25 mouse cellular contexts compared by ENCODE assay signal in genomic region chr4:44942237-44942636, GRCm38 (mm10). TPM values are rescaled to one million over a fixed set of nuclear protein-coding genes. Genes with fewer than 3 reads are reported as not detected.
DNase-seq lines count a peak whose midpoint lies in the region; ATAC-seq and TF ChIP-seq lines count a peak whose summit lies in the region.
"Had no signal": no experiment of that assay in that cellular context is flagged by ENCODE, and none has a peak within 500 bp of the region (broad histone marks: within the 10 kb centered on the region; RNA-seq: fewer than 3 reads in every experiment).

No protein-coding gene starts in this region.

- H3K9me3 ChIP-seq in liver, embryonic 14.5 days (ENCODE audit: control insufficient read depth, low read length), result no peaks in the 10 kb centered on the region
- H3K9me3 ChIP-seq in MEL (replicated peaks; ENCODE audit: insufficient read depth, low read length), result no peaks in the 10 kb centered on the region
- H3K9me3 ChIP-seq: embryonic facial prominence, embryonic 10.5 days; forebrain, embryonic 13.5 days; heart, embryonic 10.5 days; hindbrain, embryonic 12.5 days had no signal

- no peak overlapping the region for H3K4me3 ChIP-seq in liver, embryonic 14.5 days (ENCODE audit: insufficient read depth in 1 of 2, low read depth in 2 of 2, low read length in 2 of 2)
- H3K4me3 ChIP-seq in MEL (ENCODE audit: control insufficient read depth in 1 of 2, insufficient read depth in 1 of 2, low read depth in 2 of 2, low read length in 2 of 2), result 0 out of 4 replicates have a peak overlapping the region, but pooled peaks of 1 of the 2 experiments have one; percentile 7
- H3K4me3 ChIP-seq: embryonic facial prominence, embryonic 10.5 days; forebrain, embryonic 13.5 days; gastrocnemius, adult 2 months; heart, embryonic 10.5 days; hindbrain, embryonic 12.5 days had no signal

- no peaks in the 10 kb centered on the region for H3K27me3 ChIP-seq in liver, embryonic 14.5 days (ENCODE audit: control insufficient read depth, insufficient read depth, low read length)
- no peaks in the 10 kb centered on the region for H3K27me3 ChIP-seq in MEL (ENCODE audit: control insufficient read depth in 1 of 2, insufficient read depth in 2 of 2, low read length in 2 of 2)
- H3K27me3 ChIP-seq: forebrain, embryonic 13.5 days; hindbrain, embryonic 12.5 days; Patski had no signal

- H3K36me3 ChIP-seq in liver, embryonic 14.5 days (replicated peaks; ENCODE audit: control insufficient read depth, insufficient read depth, low read depth), result no peaks in the 10 kb centered on the region
- peaks cover 0 to 6% of the 10 kb centered on the region in 2 experiments; a peak in 2 of 4 replicates for H3K36me3 ChIP-seq in MEL (ENCODE audit: control insufficient read depth in 1 of 2, insufficient read depth in 2 of 2, low read length in 2 of 2)
- H3K36me3 ChIP-seq: embryonic facial prominence, embryonic 10.5 days; heart, embryonic 10.5 days; hindbrain, embryonic 12.5 days had no signal

- TF ChIP-seq POLR2A in MEL (IDR thresholded peaks at IDR 0.05; ENCODE audit: control insufficient read depth in 1 of 2, insufficient read depth in 1 of 2, low read depth in 1 of 2, low read length in 2 of 2, poor library complexity in 1 of 2), result no peak

- no peak overlapping the region for H3K9ac ChIP-seq in liver, embryonic 14.5 days (replicated peaks)
- H3K9ac ChIP-seq in MEL (ENCODE audit: control insufficient read depth, low read depth, low read length, poor library complexity, severe bottlenecking), result no peak overlapping the region
- H3K9ac ChIP-seq: forebrain, embryonic 13.5 days; forebrain, postnatal 0 days; hindbrain, embryonic 12.5 days had no signal

- H3K79me2 ChIP-seq in MEL (ENCODE audit: control insufficient read depth, insufficient read depth, low read length, poor library complexity), result no peaks in the 10 kb centered on the region

- TF ChIP-seq CTCF in liver, embryonic 14.5 days (IDR thresholded peaks at IDR 0.05; ENCODE audit: low read depth), result no peak
- no peak for TF ChIP-seq CTCF in MEL (IDR thresholded peaks at IDR 0.05 in 2 of 3, conservative IDR thresholded peaks at IDR 0.05 in 1 of 3; ENCODE audit: control insufficient read depth in 1 of 3, insufficient read depth in 1 of 3, low read depth in 2 of 3, low read length in 3 of 3, poor library complexity in 1 of 3, severe bottlenecking in 1 of 3)

- H3K27ac ChIP-seq in liver, embryonic 14.5 days, result no peak overlapping the region
- H3K27ac ChIP-seq in MEL (ENCODE audit: control insufficient read depth, low read depth, low read length), result no peak overlapping the region
- H3K27ac ChIP-seq: embryonic facial prominence, embryonic 10.5 days; forebrain, embryonic 13.5 days; gastrocnemius, adult 2 months; heart, embryonic 10.5 days; hindbrain, embryonic 12.5 days had no signal

- DNase-seq in liver, embryonic 14.5 days (ENCODE audit: low read depth in 3 of 3, low spot score in 3 of 3), result no peak
- DNase-seq in liver, result no peak
- DNase-seq in 416B (ENCODE audit: low read depth), result peak; percentile 19
- DNase-seq in MEL (ENCODE audit: low read depth, low spot score), result peak; percentile 78
- DNase-seq in left cerebral cortex, adult 18-20 months (ENCODE audit: low spot score in 2 of 2), result no peak
- no peak for DNase-seq in embryo, embryonic 11 days
- DNase-seq: adrenal gland, postnatal 14 days; cerebellum, adult 11-12 months; cerebellum, adult 9-10 months; cerebellum, postnatal 25 days; forebrain, postnatal 0 days; gastrocnemius, adult 2 months; gastrocnemius, postnatal 25 days; heart, adult 11 months; heart, postnatal 10 days; heart, postnatal 4 days had no signal

- no peak overlapping the region for H3K4me2 ChIP-seq in liver, embryonic 14.5 days (ENCODE audit: low read depth)
- H3K4me2 ChIP-seq: forebrain, embryonic 13.5 days; hindbrain, embryonic 12.5 days had no signal

- peaks cover 0 to 5% of the 10 kb centered on the region in 2 experiments; a peak in 1 of 4 replicates for H3K4me1 ChIP-seq in liver, embryonic 14.5 days (replicated peaks; ENCODE audit: control insufficient read depth in 2 of 2, insufficient read depth in 2 of 2, low read length in 1 of 2)
- H3K4me1 ChIP-seq in MEL (ENCODE audit: control insufficient read depth in 1 of 2, insufficient read depth in 2 of 2, low read length in 2 of 2), result peaks cover 6 to 9% of the 10 kb centered on the region in 2 experiments
- H3K4me1 ChIP-seq: embryonic facial prominence, embryonic 10.5 days; forebrain, embryonic 13.5 days; heart, embryonic 10.5 days; hindbrain, embryonic 12.5 days had no signal

- 21% methylated on average over 1 of the region's 1 CpGs for WGBS in liver, embryonic 14.5 days (ENCODE audit: insufficient replicate concordance)

- no peak for TF ChIP-seq RAD21 in MEL (IDR thresholded peaks at IDR 0.05; ENCODE audit: low read depth, low read length)

- ATAC-seq in liver, embryonic 14.5 days (ENCODE audit: insufficient read depth), result no peak
- peak; percentile 84 for ATAC-seq in megakaryocyte progenitor cell, adult 5-6 weeks (replicated peaks; ENCODE audit: poor library complexity)
- no peak for ATAC-seq in frontal cortex, adult (ENCODE audit: low TSS enrichment)
- ATAC-seq: activated CD4-positive, CD25-positive, alpha-beta regulatory T cell, adult 4 months; forebrain, embryonic 13.5 days; forebrain, postnatal 0 days; hindbrain, embryonic 16.5 days; Patski had no signal

- TF ChIP-seq EP300 in liver, embryonic 14.5 days (IDR thresholded peaks at IDR 0.05; ENCODE audit: low read depth), result 0 out of 2 replicates have a peak, but pooled peaks have one; percentile 12
- TF ChIP-seq EP300 in MEL (IDR thresholded peaks at IDR 0.05; ENCODE audit: low read depth in 1 of 2, low read length in 2 of 2), result peak; percentile 80 to 90

TF ChIP-seq in MEL, 35 proteins besides CTCF, POLR2A, EP300 and RAD21 (continues in another document):
- TF ChIP-seq TAL1 (IDR thresholded peaks at IDR 0.05; ENCODE audit: low read length) (peak; percentile 89), RCOR1 (IDR thresholded peaks at IDR 0.05; ENCODE audit: low read depth, low read length) (peak; percentile 67), GABPA (IDR thresholded peaks at IDR 0.05; ENCODE audit: low read depth, low read length) (no peak), POLR2AphosphoS2 (IDR thresholded peaks at IDR 0.05; ENCODE audit: low read length) (no peak), ZC3H11A (IDR thresholded peaks at IDR 0.05; ENCODE audit: low read depth, low read length) (no peak), USF1 (IDR thresholded peaks at IDR 0.05; ENCODE audit: low read depth, low read length) (no peak), CHD2 (IDR thresholded peaks at IDR 0.05; ENCODE audit: low read length) (no peak), ZNF384 (IDR thresholded peaks at IDR 0.05; ENCODE audit: low read depth, low read length) (no peak), MAX (IDR thresholded peaks at IDR 0.05; ENCODE audit: low read length) (no peak), GATA1 (IDR thresholded peaks at IDR 0.05; ENCODE audit: low read depth, low read length) (peak; percentile 80), HCFC1 (IDR thresholded peaks at IDR 0.05; ENCODE audit: low read depth, low read length) (no peak), MXI1 (IDR thresholded peaks at IDR 0.05; ENCODE audit: low read depth, low read length) (peak; percentile 43; the same call in 1 of the 2 replicates), NRF1 (IDR thresholded peaks at IDR 0.05; ENCODE audit: insufficient read depth, low read depth, low read length, poor library complexity, severe bottlenecking) (no peak), CHD1 (IDR thresholded peaks at IDR 0.05; ENCODE audit: low read depth, low read length) (no peak), TBP (IDR thresholded peaks at IDR 0.05; ENCODE audit: low read depth, low read length) (no peak), TCF12 (IDR thresholded peaks at IDR 0.05; ENCODE audit: low read depth, low read length) (peak; percentile 91), KAT2A (conservative IDR thresholded peaks at IDR 0.05; ENCODE audit: low read depth, low read length) (no peak), SIN3A (IDR thresholded peaks at IDR 0.05; ENCODE audit: low read length) (peak; percentile 74), ZKSCAN1 (IDR thresholded peaks at IDR 0.05; ENCODE audit: low read depth, low read length) (no peak), MAFK (IDR thresholded peaks at IDR 0.05; ENCODE audit: borderline replicate concordance, low read depth, low read length) (no peak), ELF1 (IDR thresholded peaks at IDR 0.05; ENCODE audit: low read depth, low read length) (no peak), USF2 (IDR thresholded peaks at IDR 0.05; ENCODE audit: borderline replicate concordance in 1 of 2, insufficient read depth in 1 of 2, low read depth in 1 of 2, low read length in 2 of 2) (no peak), POLR2AphosphoS5 (IDR thresholded peaks at IDR 0.05; ENCODE audit: borderline replicate concordance, low read depth, low read length) (no peak), ZMIZ1 (IDR thresholded peaks at IDR 0.05; ENCODE audit: low read depth, low read length) (no peak), BHLHE40 (IDR thresholded peaks at IDR 0.05; ENCODE audit: borderline replicate concordance, low read depth, low read length) (no peak; the same call in 1 of the 2 replicates), NELFE (IDR thresholded peaks at IDR 0.05; ENCODE audit: low read depth, low read length) (no peak), MAZ (IDR thresholded peaks at IDR 0.05; ENCODE audit: low read depth, low read length) (no peak), MYC (IDR thresholded peaks at IDR 0.05; ENCODE audit: low read depth, low read length) (no peak), ETS1 (IDR thresholded peaks at IDR 0.05; ENCODE audit: low read depth, low read length) (0 out of 2 replicates have a peak, but pooled peaks have one; percentile 56), MYB (IDR thresholded peaks at IDR 0.05; ENCODE audit: low read depth, low read length) (no peak), UBTF (IDR thresholded peaks at IDR 0.05; ENCODE audit: borderline replicate concordance, insufficient read depth, low read depth, low read length) (no peak), SMC3 (IDR thresholded peaks at IDR 0.05; ENCODE audit: low read depth, low read length) (no peak), MEF2A (IDR thresholded peaks at IDR 0.05; ENCODE audit: extremely low read depth, insufficient replicate concordance, low read depth, low read length, poor library complexity, severe bottlenecking) (no peak)

RNA-seq across cellular contexts. Expression of gene Grhpr, which starts 39.0 kb away (rescaled TPM):
- polyA plus RNA-seq in liver, embryonic 14.5 days (2012; rRNA removed), result 47.5 and 50.1 TPM in 2 replicates
- polyA plus RNA-seq in liver, embryonic 14.5 days (2014; fragmentation: Nextera tagmentation; extraction: Ambion mirVana), result 75.7 and 75.9 TPM in 2 replicates
- total RNA-seq in MEL (2012; rRNA removed), result 27.3 and 43.0 TPM in 2 replicates
- 10 to 100 TPM in 1 of 2 experiments, not detected in 1; 76.4 TPM for polyA plus RNA-seq in MEL (2012; ENCODE audit: insufficient read depth in 1 of 2, insufficient read length in 2 of 2, low read depth in 1 of 2, low replicate concordance in 2 of 2, missing spikeins in 1 of 2)
- 11.8 and 12.0 TPM in 2 replicates for total RNA-seq in megakaryocyte progenitor cell, adult 5-6 weeks (2015)
- 7.9 and 8.9 TPM in 2 replicates for total RNA-seq in megakaryocyte progenitor cell, adult 5-6 weeks (2017)
- total RNA-seq in left cerebral cortex, adult 18-20 months (2021), result 10 to 100 TPM; 31.6 to 32.0 TPM

Comparison
In these comparisons a context has a peak if more than half of its experiments do, and no peak if none do; other contexts are left out.
1. DNase-seq: peak in 416B (single experiment) and MEL (single experiment); none in liver, embryonic 14.5 days (0 of 3), liver (single experiment), left cerebral cortex, adult 18-20 months (0 of 2) and embryo, embryonic 11 days (single experiment).